Mouse (Mus musculus) right cerebral cortex, postnatal 25 days (tissue): ENCODE data around the gene Dbndd1.
"Not testable (repeated sequence)": the region's sequence is repeated elsewhere in the genome, so short reads cannot be mapped to it uniquely, and the experiment has no call there.

Source experiments
- DNase-seq: peaks from one replicate; pipeline ENCODE4 v3.0.0; 2022

Gene Dbndd1

DNA sequence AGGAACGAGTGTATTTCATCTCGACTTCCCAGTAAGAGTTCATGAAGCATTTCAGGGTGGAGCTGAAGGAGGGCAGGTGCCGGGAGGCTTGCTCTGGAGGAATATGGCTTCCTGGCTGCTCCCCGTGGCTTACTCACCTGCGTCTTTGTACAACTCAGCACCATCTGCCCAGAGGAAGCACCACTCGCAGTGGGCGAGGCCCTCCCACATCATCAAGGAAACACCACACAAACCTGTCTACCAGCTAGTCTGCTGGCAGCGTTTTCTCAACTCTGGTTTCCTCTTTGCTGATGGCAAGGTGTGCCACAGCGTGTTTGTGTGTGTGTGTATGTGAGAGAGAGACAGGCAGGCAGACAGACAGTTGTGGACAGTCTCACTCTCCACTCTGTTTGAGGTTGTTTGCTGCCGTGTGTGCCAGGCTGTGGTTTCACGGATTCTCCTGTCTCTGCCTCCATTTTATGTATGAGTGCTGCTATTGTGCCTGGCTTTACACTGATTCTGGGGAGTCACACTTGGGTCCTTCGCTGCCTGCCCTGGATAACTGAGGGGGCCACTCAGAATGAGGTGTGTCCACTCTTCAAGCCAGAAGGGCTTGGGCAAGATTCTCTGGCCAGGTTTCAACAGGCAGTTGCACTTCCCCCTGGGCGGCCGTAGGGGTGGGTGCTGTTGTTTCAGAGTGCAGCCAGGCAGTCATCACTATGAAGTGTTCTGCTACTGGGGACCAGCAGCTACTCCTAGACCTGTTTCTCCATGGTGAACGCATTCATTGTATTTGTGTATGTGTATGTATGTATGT lies 23.8 kb downstream of the Dbndd1 start:
- no peak for DNase-seq

DNA sequence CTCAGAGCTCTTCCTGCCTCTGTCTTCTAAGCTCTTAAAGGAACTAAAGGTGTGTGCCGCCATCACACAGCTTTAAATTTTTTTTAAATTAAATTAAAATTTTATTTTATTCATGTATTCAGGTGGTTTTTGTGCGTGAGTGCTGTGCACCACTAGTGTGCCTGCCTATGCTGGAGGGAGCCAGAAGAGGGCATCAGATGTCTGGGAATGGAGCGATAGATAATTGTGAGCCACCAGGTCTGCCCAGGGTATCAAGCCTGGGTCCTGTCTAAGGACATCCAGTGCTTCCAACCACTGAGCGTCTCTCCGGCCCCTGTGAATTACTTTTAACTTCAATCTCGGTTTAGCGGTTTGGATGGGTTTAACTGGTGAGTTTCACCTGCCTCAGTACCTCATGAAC lies 32.6 kb downstream of the Dbndd1 start:
- no peak for DNase-seq

DNA sequence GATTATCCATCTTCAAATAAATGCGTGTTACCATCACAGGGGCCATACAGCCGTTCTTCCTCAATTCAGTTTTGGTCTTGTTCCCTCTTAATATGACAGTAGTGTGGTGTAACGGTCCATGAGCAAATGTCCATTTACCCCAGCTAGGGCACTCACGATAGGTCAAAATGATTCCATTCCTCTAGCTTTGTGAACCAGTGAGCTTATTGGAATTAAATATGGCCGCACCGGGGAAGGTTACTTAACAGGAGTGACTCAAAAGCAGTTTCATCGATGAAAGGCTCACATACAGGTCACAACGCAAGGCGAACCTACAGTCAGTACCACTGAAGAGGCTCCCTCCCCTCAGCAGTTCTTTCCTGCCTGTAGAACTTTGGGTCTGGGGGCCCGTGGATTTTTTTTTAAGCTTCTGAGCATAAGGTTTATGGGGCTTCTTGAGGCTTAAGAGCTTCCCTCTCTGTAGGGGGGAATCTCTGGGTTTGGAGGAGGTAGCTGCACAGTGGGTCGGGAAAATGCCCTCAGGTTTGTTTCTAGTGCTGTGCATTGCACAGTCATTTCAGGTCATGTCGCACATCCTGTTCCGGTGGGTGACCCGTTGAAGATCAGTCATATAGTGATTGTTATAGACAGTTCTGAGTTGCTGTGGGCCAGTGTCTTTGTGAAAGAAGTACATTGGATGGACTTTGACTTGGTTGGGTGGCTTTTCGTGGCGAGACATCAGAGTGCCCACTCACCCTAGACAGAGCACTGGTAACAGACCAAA lies 36.6 kb downstream of the Dbndd1 start:
- DNase-seq: no peak

DNA sequence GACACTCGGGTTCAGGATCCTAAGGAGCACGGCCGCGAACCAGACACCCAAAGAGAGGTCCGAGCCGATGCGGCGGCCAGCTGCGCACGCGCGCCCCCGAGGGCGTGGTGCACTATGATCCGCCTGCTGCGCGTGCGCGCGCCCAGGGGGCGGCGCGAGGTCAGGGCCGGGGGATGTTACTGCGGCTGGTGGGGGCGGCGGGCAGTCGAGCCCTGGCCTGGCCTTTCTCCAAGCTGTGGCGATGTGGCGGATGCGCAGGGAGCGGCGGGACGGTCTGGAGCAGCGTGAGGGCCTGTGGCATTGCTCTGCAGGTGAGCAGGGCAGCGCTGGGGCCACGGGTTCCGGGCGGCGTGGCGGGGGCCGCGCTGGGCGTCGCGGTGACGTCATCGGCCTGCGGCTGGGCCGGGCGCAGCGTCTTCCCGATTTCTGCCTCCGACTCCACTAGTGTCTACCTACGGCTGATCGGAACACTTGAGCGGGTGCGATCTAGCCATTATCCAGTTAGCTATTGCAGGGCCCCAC lies 37.5 kb downstream of the Dbndd1 start, which contains the start of gene Afg3l1:
TSS of gene Afg3l1 (plus strand) at position 167 of the 522 bp plus-strand sequence.
- peak; percentile 94 for DNase-seq

DNA sequence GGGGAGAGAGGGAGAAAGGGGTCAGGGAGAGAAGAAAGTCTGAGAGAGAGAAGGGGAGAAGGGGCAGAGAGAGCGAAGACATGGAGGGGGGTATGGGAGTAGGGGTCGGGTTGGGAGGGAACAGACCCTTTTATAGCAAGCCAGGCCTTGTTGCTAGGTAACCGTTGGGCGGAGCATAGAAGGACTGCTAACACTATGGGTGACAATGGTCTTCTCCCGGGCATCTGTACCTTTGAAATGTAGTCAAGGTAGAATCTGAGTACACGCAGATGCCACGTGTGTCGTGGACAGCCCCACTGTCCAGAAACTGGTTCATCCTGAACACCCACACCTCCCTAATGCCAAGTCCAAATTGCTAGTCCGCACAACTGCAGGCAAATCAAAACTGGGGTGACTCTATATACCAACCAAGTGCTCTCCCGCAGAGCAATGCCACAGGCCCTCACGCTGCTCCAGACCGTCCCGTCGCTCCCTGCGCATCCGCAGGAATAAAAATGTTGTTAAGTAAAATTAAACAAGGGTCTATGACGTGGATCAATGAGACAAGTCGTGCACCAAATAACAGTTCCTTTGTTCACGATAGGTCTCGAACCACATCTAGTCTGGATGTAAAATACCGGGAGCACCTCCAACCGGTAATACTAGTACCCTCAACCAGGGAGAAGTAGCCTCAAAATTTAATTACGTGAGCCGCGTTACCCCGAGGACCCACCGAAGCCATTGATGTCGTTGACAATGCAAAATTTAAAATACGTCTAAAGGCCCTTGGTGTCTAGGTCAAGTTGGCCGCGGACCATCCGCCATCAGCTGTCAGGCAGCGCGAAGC lies 38.1 kb downstream of the Dbndd1 start:
- DNase-seq: no peak

DNA sequence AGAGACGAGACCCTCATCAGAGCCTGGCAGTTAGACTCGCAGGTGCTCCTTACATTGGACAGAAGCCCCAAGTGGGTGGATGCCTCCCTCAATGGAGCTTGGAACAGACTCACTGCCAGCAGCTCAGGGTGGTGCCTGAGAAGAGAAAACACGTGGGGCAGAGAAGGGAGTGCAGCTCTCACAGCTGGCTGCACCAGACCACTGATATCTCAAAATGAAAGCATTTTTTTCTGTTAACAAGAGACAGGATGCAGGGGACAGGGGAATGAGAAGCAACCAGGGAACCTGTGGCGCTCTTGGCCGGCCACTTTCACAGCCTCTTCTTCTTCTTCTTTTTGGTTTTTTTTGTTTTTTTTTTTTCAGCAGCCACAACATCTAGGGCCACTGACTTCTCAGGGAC lies 40.7 kb downstream of the Dbndd1 start:
- DNase-seq: not testable (repeated sequence)

DNA sequence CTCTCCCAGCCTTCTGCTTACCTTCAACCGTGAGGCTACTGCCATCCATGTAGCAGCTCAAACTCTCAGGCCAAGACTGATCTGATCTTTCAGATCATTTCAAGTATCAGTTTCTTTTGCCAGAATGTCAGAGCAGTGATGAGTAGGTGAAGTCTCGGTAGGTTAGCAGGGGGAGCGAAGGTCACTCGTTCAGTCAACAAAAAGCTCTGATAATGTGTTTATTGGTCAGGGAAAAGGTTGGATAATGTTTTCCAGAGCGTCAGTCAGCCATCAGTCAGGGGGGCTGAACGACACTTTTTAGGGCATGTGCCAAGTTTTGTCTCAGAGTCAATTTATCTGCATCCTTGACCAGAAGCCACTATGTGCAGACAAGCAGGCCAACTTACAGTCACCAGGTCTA lies 42.3 kb downstream of the Dbndd1 start:
- DNase-seq: not testable (repeated sequence)

DNA sequence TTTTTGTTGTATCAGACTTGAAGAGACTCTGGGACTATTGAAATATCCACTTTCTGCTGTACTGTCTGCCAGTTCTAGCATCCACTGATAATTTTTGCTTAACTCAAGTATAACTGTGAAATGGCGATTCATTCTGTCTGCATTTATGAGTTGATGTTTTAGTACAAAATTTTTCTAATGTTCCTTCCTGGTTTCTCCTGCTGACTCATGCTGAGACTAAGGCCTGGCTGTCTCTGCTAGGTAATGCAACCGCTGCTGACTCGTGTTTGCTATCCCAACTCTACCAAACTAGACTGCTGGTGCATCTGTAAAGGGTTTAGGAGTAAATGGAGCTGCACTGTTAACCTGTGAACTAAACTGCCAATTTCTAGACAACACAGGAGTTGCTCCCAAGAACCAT lies 47.8 kb downstream of the Dbndd1 start:
- no peak for DNase-seq

DNA sequence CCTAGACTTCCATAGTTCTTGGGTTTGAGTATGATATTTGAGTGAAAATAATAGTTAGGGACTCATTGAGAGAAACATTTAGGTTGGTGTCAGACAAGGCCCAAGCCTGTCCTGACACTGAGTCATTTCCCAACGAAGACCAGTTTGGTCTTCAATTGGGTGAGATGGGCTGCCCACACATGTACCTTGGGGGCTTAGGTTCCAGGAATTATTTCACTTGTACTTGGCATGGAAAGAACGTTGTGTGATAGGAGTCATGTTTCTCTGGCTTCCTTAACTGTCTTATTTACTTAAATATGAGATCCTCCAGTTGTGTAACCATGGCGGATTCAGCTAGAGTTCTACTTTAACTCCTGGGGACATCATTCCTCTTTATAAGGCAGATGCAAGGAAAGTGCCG lies 51.6 kb downstream of the Dbndd1 start:
- DNase-seq: no peak
